Mouse (Mus musculus) liver, embryonic 16.5 days (tissue): Measurements from ENCODE around the gene Ewsr1. TPM values are rescaled to one million over a fixed set of nuclear protein-coding genes. Genes with fewer than 3 reads are reported as not detected.

Experiments used
- ATAC-seq: fragments of 200-750 bp; cut with Nextera tagmentation; 2 replicates; pipeline ENCODE4 v1.8.0; 2017; ENCODE audit warnings: low read depth, mild to moderate bottlenecking, moderate number of reproducible peaks, moderate library complexity
- H3K27ac ChIP-seq: fragments of 300-500 bp; sonication (generic); 2 replicates; pipeline ENCODE4 v1.5.1; 2014; ENCODE audit warnings: mild to moderate bottlenecking, low read length
- H3K27me3 ChIP-seq: fragments of 300-500 bp; sonication (generic); 2 replicates; pipeline ENCODE4 v1.6.1; 2014; ENCODE audit warnings: low read depth, low read length, mixed read lengths; ENCODE audit not compliant: control insufficient read depth, insufficient read depth
- H3K36me3 ChIP-seq: fragments of 300-500 bp; sonication (generic); 2 replicates; pipeline ENCODE4 v1.6.1; 2014; ENCODE audit warnings: mild to moderate bottlenecking; ENCODE audit not compliant: control insufficient read depth, insufficient read depth
- H3K4me1 ChIP-seq: fragments of 300-500 bp; sonication (generic); 2 replicates; pipeline ENCODE4 v1.6.1; 2014; ENCODE audit warnings: low read depth, low read length, mixed read lengths; ENCODE audit not compliant: control insufficient read depth
- H3K4me2 ChIP-seq: fragments of 300-500 bp; sonication (generic); 2 replicates; pipeline ENCODE4 v1.6.1; 2014; ENCODE audit warnings: low read depth, low read length, mixed read lengths
- H3K4me3 ChIP-seq: fragments of 300-500 bp; sonication (generic); 2 replicates; pipeline ENCODE4 v1.5.1; 2014; ENCODE audit warnings: low read depth, mild to moderate bottlenecking, low read length
- H3K9ac ChIP-seq: fragments of 300-500 bp; sonication (generic); 2 replicates; pipeline ENCODE4 v1.6.1; 2014; ENCODE audit warnings: low read depth, low read length
- H3K9me3 ChIP-seq: fragments of 300-500 bp; sonication (generic); replicated peaks from 2 replicates; pipeline ENCODE4 v1.6.1; 2016; ENCODE audit warnings: low read length; ENCODE audit not compliant: control insufficient read depth
- WGBS: fragments of 180-500 bp; shearing (Covaris S2); extraction: QIAGEN DNeasy Blood & Tissue Kit; methylation state at CpG from one replicate; pipeline ENCODE4 v1.1.7; 2014; ENCODE audit not compliant: insufficient replicate concordance; 5-methylcytosine and 5-hydroxymethylcytosine counted together
- polyA plus RNA-seq: library from polyadenylated mRNA; unstranded; fragments of >200 nt; fragmentation: Nextera tagmentation; extraction: Ambion mirVana; gene quantifications from 2 replicates; pipeline ENCODE4 v1.2.1, GENCODE M21; 2015

Ewsr1 gene
- polyA plus RNA-seq, 1 experiment from 2014 or later, result 232 TPM

GRCm38 (mm10) chr11:5057064-5057463 lies 42.0 kb downstream of the Ewsr1 start:
- Histone ChIP-seq H3K4me3 (no peak overlapping the region), H3K9me3 (no peaks in the 10 kb centered on the region), H3K4me1 (peaks cover 12% of the 10 kb centered on the region), H3K9ac (no peak overlapping the region), H3K4me2 (no peak overlapping the region), H3K27ac (no peak overlapping the region), H3K27me3 (peaks cover 70% of the 10 kb centered on the region), H3K36me3 (no peaks in the 10 kb centered on the region)
- WGBS, result 59% methylated on average over 8 of the region's 8 CpGs
- no peak for ATAC-seq

GRCm38 (mm10) chr11:5055945-5056938 lies 42.8 kb downstream of the Ewsr1 start:
- H3K9me3 ChIP-seq, result no peaks in the 10 kb centered on the region
- peaks cover 61% of the 10 kb centered on the region for H3K27me3 ChIP-seq
- peaks cover 4% of the 10 kb centered on the region for H3K4me1 ChIP-seq
- no peak overlapping the region for H3K4me3 ChIP-seq
- 48% methylated on average over 23 of the region's 23 CpGs for WGBS
- H3K36me3 ChIP-seq, result no peaks in the 10 kb centered on the region
- H3K9ac ChIP-seq, result no peak overlapping the region
- no peak for ATAC-seq
- no peak overlapping the region for H3K27ac ChIP-seq
- H3K4me2 ChIP-seq, result no peak overlapping the region

GRCm38 (mm10) chr11:5054874-5055273 lies 44.2 kb downstream of the Ewsr1 start:
- no peak overlapping the region for H3K4me2 ChIP-seq
- H3K9me3 ChIP-seq, result no peaks in the 10 kb centered on the region
- no peaks in the 10 kb centered on the region for H3K36me3 ChIP-seq
- no peak overlapping the region for H3K9ac ChIP-seq
- 58% methylated on average over 6 of the region's 6 CpGs for WGBS
- H3K27ac ChIP-seq, result no peak overlapping the region
- no peak for ATAC-seq
- no peak overlapping the region for H3K4me3 ChIP-seq
- H3K27me3 ChIP-seq, result peaks cover 48% of the 10 kb centered on the region
- peaks cover 2% of the 10 kb centered on the region for H3K4me1 ChIP-seq

- WGBS, result 70% methylated on average over 14 of the region's 14 CpGs
- ATAC-seq, result no peak
- Histone ChIP-seq H3K27me3 (peaks cover 40% of the 10 kb centered on the region), H3K27ac (no peak overlapping the region), H3K4me2 (no peak overlapping the region), H3K4me3 (no peak overlapping the region), H3K9me3 (no peaks in the 10 kb centered on the region), H3K36me3 (no peaks in the 10 kb centered on the region), H3K4me1 (no peaks in the 10 kb centered on the region; the same call in 1 of the 2 replicates), H3K9ac (no peak overlapping the region)
Measured at GRCm38 (mm10) chr11:5054151-5054550, 44.9 kb downstream of the Ewsr1 start.

DNA sequence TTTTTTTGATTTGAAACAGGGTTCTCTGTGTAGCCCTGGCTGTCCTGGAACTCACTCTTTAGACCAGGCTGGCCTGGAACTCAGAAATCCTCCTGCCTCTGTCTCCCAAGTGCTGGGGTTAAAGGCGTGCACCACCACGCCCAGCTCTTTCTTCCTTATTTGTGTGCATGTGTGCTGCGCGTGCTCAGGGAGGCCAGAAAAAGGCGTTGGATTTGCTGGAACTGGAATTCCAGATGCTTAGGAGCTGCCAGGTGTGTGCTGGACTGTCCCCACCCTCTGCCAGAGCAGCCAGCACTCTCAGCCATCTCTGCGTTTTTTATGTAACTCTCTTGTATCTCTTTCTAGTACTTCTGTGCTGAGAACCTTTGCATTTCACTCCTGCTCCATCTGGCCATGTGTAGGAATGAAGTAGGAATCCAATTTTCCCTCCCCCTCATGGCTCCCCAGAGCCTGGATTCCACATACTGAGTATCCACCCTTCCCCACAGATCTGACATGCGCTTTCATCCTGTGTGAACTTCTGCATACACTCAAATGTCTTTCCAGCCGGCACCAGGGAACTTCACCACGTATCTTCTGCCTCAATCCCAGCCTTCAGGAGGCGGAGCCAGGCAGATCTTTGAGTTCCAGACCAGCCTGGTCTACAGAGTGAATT lies 46.7 kb downstream of the Ewsr1 start:
- Histone ChIP-seq H3K27me3 (peaks cover 22% of the 10 kb centered on the region), H3K9ac (no peak overlapping the region), H3K4me3 (no peak overlapping the region), H3K27ac (no peak overlapping the region), H3K4me2 (no peak overlapping the region), H3K36me3 (no peaks in the 10 kb centered on the region), H3K9me3 (no peaks in the 10 kb centered on the region), H3K4me1 (no peaks in the 10 kb centered on the region)
- ATAC-seq, result no peak
- 61% methylated on average over 10 of the region's 10 CpGs for WGBS

DNA sequence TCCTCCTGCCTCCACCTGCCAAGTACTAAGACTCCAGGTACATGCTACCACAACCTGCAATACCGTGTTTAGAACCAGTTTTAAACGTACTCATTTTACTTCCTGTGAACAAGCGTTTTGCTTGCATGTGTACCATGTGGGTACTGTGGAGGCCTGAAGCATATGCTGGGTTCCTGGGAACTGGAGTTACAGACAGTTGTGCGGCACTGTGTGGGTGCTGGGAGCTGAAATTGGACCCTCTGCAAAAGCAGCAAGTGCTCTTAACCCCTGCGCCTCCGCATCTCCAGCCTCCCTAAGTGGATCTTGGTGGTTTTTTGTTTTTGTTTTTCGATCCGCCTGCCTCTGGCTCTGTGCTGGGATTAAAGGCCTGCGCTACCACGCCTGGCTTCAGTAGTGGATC lies 47.4 kb downstream of the Ewsr1 start:
- H3K4me1 ChIP-seq, result no peaks in the 10 kb centered on the region
- ATAC-seq, result no peak
- H3K27me3 ChIP-seq, result peaks cover 15% of the 10 kb centered on the region
- H3K4me2 ChIP-seq, result no peak overlapping the region
- WGBS, result 75% methylated on average over 10 of the region's 10 CpGs
- H3K36me3 ChIP-seq, result no peaks in the 10 kb centered on the region
- H3K4me3 ChIP-seq, result no peak overlapping the region
- no peak overlapping the region for H3K9ac ChIP-seq
- no peaks in the 10 kb centered on the region for H3K9me3 ChIP-seq
- H3K27ac ChIP-seq, result no peak overlapping the region

DNA sequence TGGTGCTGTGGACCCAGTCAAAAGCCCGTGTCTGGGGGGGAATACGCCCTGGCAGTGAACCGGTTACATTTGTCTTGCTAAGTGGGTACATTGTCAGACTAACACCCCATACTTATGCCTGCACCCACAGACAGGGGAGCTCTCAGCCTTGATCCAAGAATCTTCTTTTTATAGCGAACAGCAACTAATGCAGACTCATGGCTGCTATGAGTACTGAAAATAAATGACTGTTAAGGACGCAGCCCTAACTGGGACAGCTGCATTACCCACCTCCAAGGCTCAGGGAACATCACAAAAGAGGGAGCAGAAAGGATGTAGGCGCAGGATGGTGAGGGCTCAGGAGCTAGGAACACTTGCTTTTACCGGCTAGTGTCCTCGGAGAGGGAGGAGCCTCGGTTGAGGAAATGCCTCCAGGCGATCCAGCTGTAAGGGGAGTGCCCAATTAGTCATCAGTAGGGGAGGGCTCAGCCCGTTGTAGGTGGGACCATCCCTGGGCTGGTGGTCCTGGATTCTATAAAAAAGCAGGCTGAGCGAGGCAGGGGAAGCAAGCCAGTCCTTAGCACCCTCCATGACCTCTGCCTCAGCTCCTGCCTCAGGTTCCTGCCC lies 52.6 kb downstream of the Ewsr1 start:
- no peak for ATAC-seq
- no peak overlapping the region for H3K27ac ChIP-seq
- no peaks in the 10 kb centered on the region for H3K9me3 ChIP-seq
- WGBS, result 41% methylated on average over 12 of the region's 12 CpGs
- H3K4me2 ChIP-seq, result no peak overlapping the region
- H3K27me3 ChIP-seq, result no peaks in the 10 kb centered on the region
- no peak overlapping the region for H3K9ac ChIP-seq
- H3K36me3 ChIP-seq, result peaks cover 12% of the 10 kb centered on the region
- H3K4me1 ChIP-seq, result no peaks in the 10 kb centered on the region
- no peak overlapping the region for H3K4me3 ChIP-seq

DNA sequence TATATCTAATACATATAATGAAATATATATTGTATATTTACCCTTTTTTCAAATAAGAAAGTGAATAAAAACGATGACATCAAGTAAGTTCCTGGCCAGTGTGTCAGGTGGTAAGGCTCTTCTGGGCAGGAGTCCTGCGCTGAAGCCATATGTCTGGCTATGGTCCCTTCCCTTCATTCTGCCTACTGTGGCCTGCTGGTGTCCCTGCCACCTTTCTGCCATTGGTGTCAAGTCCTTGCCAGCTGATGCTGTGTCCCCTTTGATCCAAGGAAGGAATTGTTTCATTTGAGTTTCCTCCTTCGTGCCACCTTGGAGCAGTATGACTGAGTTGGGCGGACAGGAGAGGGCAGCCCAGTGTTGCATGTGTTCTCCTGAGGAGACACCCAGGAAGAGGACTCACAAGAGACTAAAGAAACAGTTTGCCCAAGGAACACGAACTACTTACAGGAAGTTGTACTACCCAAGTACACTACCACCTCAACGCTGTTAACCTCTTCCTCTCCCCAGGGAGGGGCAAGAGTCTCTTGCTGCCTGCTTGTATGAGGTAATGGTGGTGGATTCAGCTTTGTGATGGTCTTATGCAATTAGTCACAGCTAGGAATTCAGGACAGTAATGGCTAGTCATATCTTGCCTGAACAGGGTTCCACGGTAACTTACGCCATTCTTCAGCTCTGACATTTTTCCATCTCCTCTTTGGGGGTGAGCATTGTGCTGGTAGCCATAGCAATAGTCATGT lies 56.3 kb downstream of the Ewsr1 start:
- H3K4me1 ChIP-seq, result no peaks in the 10 kb centered on the region
- H3K4me2 ChIP-seq, result no peak overlapping the region
- no peak for ATAC-seq
- no peak overlapping the region for H3K27ac ChIP-seq
- H3K9ac ChIP-seq, result no peak overlapping the region
- 72% methylated on average over 8 of the region's 8 CpGs for WGBS
- H3K36me3 ChIP-seq, result peaks cover 33% of the 10 kb centered on the region
- no peaks in the 10 kb centered on the region for H3K27me3 ChIP-seq
- H3K4me3 ChIP-seq, result no peak overlapping the region
- no peaks in the 10 kb centered on the region for H3K9me3 ChIP-seq
